Mouse (Mus musculus) megakaryocyte-erythroid progenitor cell, adult 5-6 weeks (primary cell): Measurements from ENCODE around the gene Nudt17. TPM values are rescaled to one million over a fixed set of nuclear protein-coding genes. Genes with fewer than 3 reads are reported as not detected.
A peak's percentile ranks its signal among the peaks of the same experiment; 100 is the strongest.
"Not testable (repeated sequence)": the region's sequence is repeated elsewhere in the genome, so short reads cannot be mapped to it uniquely, and the experiment has no call there.

ENCODE experiments used
- ATAC-seq: replicated peaks from 2 replicates; pipeline ENCODE4 v1.8.0; 2016; ENCODE audit warnings: mild to moderate bottlenecking, inconsistent platforms; ENCODE audit not compliant: severe bottlenecking, poor library complexity, low FRiP score, low TSS enrichment
- total RNA-seq, 2 experiments: library from RNA; stranded (forward) in 1 of 2; stranded (reverse) in 1 of 2; fragments of 200-1000, 215-1000 nt in 1 of 2; fragments of >200 nt in 1 of 2; fragmentation: Nextera tagmentation in 1 of 2; gene quantifications; 2 replicates each; pipeline ENCODE4 v1.2.3; 2014 to 2017

The Nudt17 gene
- total RNA-seq, 2 experiments from 2014 or later: not detected

- no peak for ATAC-seq
Observed at GRCm38 (mm10) chr3:96706984-96707383, 1.4 kb downstream of the Nudt17 start.

- no peak for ATAC-seq
Observed at GRCm38 (mm10) chr3:96706217-96706616, 2.1 kb downstream of the Nudt17 start.

DNA sequence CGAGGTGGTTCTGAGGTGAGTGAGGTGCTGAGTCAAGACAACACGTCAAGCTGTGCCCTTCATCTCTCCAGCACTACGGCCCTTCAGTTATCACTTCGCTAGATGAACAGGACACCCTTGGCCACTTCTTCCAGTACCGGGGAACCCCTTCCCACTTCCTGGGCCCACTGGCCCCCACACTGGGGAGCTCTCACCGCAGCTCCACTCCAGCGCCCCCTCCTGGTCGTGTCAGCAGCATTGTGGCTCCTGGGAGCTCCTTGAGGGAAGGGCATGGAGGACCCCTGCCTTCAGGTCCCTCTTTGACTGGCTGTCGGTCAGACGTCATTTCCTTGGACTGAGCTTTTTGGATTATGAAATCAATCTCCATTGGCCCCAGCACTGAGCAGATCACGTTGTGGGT is 3.6 kb downstream of the Nudt17 start:
- ATAC-seq: 0 out of 2 replicates have a peak, but pooled peaks have one; percentile 27

DNA sequence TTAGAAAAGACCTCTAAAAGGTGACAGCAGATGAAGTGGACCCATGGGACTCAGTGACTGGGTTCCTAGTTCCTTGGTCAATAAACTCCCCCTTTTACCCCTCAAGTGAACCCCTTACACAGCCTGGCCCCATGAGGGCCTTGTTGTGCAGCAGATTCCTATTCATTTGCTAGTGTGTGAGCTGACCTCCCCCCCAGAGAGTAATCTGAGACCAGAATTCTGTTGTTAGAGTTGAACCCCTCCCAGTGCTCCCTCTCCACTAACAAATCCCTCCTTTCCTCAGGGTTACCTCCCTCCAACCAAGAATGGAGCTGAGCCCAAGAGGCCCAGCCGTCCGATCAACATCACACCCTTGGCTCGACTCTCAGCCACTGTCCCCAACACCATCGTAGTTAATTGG is 7.4 kb downstream of the Nudt17 start:
- no peak for ATAC-seq

GRCm38 (mm10) chr3:96700376-96700775 is 8.0 kb downstream of the Nudt17 start:
- no peak for ATAC-seq

GRCm38 (mm10) chr3:96698993-96699690 is 9.2 kb downstream of the Nudt17 start:
- ATAC-seq: no peak

DNA sequence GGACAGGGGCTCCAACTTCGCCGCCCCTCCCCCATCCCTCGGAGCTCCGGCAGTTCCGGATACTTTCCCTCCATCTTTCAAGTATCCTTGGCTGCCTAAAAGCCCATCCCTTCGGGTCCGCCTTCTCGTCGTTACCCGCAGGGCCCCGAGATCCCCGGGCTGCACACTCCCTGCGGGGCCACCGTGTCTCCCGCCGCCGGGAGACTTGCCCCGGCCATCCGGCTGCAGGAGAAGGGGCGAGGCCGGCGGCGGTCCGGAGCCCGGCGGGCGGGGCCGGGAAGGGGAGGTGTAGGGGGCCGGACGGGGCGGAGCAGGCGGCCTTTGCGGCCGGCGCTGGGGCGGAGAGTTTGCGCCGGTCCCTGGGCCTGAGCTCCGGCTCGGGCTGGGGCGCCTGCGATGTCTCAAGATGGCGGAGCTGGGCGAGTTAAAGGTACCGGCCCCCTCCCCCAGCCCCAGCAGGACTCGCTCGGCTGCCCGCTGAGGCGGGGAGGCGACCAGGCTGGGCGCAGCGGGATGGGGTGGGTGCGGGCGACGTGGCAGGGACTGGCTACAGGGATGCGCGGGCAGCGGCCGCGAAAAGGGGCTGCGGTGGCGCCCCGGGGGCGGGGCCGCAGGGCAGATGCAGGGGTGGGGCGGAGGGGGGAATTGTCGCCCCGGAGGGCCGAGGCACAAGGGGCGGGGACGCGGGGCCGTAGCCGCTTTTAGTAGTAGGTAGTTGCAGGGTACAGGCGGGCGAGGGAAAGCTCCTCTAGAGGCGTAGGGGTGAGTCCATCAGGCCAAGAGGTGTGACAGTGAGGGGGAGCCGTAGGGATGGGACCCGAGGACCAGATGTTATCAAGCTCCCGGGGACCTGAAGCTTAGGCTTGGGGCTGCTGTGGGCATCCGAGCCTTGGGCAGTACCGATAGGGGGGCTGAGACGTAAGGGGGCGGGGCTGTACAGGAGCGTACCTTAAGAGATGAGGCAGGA is 11.3 kb downstream of the Nudt17 start:
- peak; percentile 75 for ATAC-seq

GRCm38 (mm10) chr3:96696198-96696765 is 12.1 kb downstream of the Nudt17 start, which contains the start of gene Pias3:
Pias3 (plus strand) TSS chr3:96696384.
- ATAC-seq: peak; percentile 84

- no peak for ATAC-seq
Observed at GRCm38 (mm10) chr3:96693579-96693978, 14.8 kb downstream of the Nudt17 start.

GRCm38 (mm10) chr3:96692506-96692905 is 15.9 kb downstream of the Nudt17 start:
- no peak for ATAC-seq

- ATAC-seq: peak; percentile 72
Observed at GRCm38 (mm10) chr3:96690298-96690697, 18.1 kb downstream of the Nudt17 start.

- ATAC-seq: no peak
Observed at GRCm38 (mm10) chr3:96688854-96689253, 19.5 kb downstream of the Nudt17 start.

DNA sequence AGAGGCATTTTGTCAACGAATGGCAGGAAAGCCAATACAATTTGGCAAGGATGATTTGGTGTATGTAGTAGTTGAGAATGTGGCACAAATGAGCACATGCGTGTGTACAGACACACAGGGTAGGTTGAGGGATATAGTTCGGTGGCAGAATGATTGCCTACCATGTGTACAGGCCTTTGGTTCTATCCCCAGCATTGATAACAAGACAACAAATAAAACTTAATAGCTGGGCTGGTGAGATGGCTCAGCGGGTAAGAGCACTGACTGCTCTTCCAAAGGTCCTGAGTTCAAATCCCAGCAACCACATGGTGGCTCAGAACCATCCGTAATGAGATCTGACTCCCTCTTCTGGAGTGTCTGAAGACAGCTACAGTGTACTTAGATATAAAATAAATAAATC is 22.3 kb downstream of the Nudt17 start:
- ATAC-seq: not testable (repeated sequence)

DNA sequence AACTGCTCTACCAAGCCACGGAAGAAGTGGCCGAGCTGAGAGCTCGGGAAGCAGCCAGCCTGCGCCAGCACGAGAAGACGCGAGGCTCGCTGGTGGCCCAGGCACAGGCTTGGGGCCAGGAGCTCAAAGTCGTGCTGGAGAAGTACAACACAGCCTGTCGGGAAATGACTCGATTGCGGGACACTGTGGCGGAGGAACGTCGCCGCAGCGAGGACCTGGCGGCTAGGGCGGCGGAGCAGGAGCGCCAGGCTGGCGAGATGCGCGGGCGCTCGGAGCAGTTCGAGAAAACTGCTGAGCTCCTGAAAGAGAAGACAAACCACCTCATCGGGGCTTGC is 23.6 kb downstream of the Nudt17 start:
- 0 out of 2 replicates have a peak, but pooled peaks have one; percentile 34 for ATAC-seq

DNA sequence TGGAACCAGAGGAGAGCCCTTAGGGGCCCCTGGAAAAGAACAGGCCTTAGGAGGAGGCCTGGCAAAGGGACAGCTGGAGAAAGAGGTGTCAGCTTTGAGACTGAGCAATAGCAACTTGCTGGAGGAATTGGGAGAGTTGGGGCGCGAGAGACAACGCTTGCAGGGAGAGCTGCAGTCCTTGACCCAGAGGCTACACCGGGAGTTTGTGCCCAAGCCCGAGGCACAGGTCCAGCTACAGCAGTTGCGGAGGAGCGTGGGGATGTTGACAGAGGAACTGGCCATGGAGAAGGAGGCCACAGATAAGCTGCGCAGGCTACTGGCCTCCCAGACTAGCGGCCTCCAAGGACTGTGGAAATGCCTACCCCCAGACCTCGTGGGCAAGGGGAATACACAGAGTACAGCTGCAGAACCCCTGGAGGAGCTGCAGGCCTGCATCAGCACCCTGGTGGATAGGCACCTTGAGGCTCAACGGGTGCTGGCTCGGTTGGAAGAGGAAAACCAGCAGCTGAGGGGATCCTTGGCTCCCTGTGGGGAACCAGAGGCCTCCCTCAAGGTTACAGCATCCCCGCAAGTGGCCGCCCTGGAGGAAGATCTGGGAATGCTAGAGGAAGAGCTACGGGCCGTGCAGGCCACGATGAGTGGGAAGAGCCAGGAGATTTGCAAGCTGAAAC is 24.1 kb downstream of the Nudt17 start:
- ATAC-seq: no peak

DNA sequence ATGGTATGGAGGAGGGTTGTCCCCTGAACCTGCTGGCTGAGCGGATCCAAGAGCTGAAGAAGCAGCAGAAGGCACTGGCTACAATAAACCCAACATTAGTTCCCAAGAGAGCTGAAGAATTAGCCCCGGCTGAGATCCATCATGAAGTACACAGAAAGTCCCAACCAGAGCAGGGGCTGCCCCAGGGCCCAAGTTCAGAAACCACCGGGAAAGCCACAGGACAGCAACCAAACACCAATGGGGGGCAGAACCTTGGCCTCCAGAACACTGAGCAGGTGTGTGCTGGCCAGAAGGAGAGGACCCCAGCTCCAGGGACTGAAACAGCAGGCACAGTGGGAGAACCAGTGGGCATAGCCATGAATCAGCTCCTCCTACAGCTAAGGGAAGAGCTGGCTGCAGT is 24.9 kb downstream of the Nudt17 start:
- ATAC-seq: no peak

DNA sequence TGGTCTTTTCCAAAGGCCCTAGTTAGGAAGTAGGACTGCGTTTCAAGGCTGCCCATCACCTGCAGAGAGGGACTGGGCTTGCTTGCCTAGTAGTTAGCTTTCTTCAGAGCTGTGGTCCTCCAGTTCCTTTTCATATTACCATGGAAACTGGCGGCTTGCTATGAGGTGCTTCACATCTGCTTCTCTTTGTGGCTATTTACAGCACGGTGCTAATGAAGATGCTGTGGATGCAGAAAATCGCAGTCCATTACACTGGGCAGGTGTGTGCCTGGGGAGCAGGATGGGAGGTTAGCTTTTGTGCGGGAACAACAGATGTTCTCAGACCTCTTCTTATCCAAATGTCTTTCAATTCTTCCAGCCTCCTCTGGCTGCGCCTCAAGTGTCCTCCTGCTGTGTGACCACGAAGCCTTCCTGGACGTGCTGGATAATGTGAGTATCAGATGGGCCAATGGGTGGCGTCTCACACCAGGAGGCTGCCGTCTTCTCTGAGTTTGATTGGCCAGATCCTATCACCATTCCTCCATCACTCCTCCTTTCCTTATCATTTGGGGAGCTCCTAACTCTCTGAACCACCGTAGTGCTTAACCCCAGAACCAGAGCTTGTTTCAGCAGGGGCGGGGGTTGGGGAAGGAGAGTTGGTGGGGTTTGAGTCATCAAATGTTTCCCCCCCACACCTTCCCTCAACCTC is 27.9 kb downstream of the Nudt17 start:
- ATAC-seq: no peak; the same call in 1 of the 2 replicates

DNA sequence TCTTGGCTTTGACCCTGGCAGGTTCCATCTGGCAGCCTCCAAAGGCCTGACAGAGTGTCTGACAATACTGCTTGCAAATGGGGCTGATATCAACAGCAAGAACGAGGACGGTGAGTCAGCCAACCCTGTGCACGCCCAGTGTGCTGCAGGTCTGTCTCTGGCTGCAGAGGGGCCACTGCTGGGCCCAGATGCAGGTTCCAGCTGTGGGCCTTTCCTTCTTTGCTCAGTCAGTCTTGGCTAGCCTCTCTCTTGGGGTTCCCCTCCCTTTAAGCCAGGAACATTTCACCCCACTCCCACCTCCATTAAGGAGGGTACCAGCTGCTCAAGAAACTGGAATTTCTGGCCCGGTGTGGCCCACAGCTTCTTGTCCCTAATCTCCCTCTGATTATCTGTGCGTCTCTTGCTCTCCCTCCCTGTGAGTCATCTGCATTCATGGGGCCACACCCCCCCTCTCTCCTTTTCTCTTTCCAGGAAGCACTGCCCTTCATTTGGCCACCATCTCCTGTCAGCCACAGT is 29.1 kb downstream of the Nudt17 start:
- peak; percentile 42 for ATAC-seq

GRCm38 (mm10) chr3:96678456-96678855 is 29.9 kb downstream of the Nudt17 start:
- no peak for ATAC-seq
